Mouse (Mus musculus): ENCODE measurements around the gene Gfod1. TPM values are rescaled to one million over a fixed set of nuclear protein-coding genes. Genes with fewer than 3 reads are reported as not detected.

Gfod1 gene
- 10 to 100 TPM; 28.8 to 34.0 TPM for total RNA-seq (2021)

DNA sequence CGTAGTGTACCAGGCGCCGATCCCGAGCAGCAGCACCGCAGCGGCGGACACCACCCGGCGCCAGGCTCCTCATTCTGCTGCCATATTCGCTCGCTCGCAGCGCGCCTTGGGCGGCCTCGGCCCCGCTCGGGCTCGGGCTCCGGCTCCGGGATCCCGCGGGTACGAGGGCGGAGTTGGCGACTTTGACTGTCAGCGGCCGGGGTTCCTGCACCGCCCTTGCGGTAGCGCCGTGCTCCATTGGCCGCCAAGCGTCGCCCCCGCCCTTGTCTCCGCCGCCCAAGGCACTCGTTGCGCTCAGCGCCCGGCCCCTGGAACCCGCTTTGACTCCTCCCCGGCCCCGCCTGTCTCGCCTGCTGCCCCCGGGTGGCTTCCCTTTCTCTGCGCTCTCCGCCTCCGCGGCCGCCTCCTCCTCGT is at the start of gene Gfod1:
Gene Gfod1 (minus strand): TSS at position 155 of the 414 bp plus-strand sequence.
- peak; percentile 97 to 98 for DNase-seq
- intact Hi-C loops (cut with DNase I), result loop anchor here (5.0 kb wide), 1 partner anchor 63 kb away; the partner anchor contains the start of gene Sirt5

DNA sequence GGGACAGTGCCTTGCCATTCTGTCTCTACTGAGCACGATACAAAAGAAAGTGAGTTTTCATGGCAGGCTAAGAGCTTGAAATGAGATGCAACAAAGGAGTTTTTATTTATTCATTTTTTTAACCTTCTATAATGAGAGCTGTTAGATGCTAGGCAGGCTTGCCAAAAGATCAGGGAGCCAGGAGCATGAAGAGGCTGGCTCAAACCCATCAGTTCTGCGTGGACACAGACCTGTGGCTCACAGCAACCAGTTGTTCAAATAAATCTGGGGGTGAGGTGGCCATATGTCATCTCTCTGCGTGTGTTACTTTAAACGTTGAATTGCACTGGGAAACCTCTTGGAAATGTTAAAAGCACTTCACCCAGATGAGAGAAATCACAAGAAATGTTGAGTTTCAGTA is 49.4 kb upstream of the Gfod1 start:
- intact Hi-C loops (cut with DNase I), result loop anchor here (5.0 kb wide), 1 partner anchor 41 kb away; no protein-coding TSS in a partner anchor
- no peak for DNase-seq

DNA sequence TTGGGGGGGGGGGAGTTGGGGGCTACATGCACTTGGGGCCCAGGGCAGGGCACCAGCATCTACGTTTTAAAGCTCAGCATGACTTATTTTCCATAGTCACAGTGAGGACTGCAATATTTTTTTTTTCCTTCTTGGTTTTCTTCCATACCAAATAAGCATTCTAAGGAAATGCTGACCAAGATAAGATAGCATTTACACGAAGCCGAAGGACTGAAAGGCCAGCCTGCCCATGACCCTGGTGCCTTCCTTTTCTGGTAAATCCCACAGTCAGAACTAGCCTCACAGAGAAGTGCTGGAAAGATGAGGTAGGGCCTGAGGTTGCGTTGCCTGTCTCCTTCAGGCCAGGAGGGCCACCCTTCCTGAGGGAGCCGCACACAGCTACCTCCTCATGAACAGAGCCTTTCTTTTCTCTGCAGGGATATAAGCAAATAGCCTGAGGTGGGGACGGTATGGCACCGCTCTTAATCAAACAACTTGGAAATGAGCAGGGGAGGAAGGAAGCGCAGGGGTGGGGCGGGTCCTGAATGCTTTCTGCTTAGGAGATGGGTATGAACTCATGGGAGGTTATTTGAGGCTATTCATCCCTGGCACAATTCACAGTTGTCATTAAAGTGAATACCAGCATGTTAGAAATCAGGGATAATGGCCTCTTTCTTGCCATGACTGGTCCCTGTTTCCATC is 46.7 kb upstream of the Gfod1 start:
- no peak for DNase-seq
- intact Hi-C loops (cut with DNase I), result loop anchor here (5.0 kb wide), 1 partner anchor 38 kb away; no protein-coding TSS in a partner anchor

DNA sequence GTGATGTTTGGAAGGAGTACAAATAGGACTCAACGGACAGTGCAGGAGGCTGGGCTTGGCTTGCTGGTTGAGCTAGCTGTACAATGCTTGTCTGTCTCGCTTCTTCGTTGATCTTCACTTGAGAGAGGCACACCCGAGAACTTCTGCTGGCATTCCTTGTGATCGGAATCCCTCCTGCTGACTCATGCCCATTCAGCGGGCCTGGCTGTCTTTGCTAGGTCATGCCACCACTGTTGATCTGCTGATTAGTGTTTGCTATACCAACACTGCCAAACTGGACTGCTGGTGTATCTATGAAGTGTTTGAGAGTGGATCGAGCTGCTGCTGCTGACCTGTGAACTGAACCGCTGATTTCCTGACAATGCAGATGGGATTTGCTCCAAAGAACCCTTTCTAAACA is 45.4 kb upstream of the Gfod1 start:
- intact Hi-C loops (cut with DNase I), result no loop called here
- no peak for DNase-seq

DNA sequence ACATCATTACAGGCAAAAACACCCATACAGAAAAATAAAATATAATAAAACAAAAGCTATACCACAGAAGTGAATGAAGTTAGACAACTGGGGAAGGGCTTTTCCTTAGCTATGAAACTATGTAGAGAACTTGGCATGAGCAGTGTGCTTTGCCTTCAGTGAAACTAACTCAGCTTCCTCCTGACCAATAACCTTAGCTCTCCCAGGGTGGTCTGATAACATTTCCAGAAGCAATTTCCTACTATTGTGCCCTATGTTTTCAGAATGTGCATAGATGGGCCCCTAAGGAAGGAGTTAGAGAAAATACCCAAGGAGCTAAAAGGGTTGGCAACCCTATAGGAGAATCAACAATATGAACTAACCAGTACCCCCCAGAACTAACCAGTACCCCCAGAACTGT is 42.9 kb upstream of the Gfod1 start:
- intact Hi-C loops (cut with DNase I), result no loop called here
- no peak for DNase-seq

DNA sequence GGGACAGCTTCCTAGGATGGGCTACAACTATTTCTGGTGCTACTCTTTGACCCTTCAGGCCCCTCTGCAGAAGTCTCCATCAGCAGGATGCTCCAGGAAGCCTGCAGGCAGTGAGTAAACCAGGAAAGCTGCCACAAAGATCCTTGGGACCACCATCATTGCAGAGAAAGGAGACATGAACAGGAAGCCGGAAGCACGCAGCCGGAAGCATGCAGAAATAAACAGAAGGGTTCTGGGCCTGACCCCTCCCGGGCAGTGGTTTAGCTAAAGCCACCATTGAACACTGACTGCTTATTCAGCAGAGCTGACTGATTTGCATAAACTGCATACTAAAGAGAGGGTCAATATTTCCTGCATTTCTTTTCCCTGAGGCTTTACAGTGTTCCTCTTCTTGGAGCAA is 34.7 kb upstream of the Gfod1 start:
- intact Hi-C loops (cut with DNase I), result no loop called here
- no peak for DNase-seq

DNA sequence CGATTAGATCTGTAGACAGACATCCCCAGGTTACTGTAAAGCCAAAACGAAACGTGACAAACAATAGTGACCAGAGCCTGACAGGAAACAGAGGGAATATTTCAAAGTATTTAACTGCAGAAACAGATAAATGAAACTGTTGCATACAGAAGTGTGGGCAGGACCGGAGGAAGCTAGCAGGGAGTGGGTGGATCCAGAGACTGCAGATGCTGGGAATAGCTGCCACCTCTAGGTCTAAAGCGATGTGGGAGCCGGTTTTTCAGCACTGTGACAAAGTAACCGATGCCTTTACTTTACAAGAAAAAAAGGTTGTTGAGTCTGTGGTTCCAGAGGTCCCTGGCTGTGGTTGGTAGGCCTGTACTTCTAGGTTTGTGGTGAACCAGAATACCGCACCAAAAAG is 34.0 kb upstream of the Gfod1 start:
- DNase-seq, result no peak
- intact Hi-C loops (cut with DNase I), result no loop called here

DNA sequence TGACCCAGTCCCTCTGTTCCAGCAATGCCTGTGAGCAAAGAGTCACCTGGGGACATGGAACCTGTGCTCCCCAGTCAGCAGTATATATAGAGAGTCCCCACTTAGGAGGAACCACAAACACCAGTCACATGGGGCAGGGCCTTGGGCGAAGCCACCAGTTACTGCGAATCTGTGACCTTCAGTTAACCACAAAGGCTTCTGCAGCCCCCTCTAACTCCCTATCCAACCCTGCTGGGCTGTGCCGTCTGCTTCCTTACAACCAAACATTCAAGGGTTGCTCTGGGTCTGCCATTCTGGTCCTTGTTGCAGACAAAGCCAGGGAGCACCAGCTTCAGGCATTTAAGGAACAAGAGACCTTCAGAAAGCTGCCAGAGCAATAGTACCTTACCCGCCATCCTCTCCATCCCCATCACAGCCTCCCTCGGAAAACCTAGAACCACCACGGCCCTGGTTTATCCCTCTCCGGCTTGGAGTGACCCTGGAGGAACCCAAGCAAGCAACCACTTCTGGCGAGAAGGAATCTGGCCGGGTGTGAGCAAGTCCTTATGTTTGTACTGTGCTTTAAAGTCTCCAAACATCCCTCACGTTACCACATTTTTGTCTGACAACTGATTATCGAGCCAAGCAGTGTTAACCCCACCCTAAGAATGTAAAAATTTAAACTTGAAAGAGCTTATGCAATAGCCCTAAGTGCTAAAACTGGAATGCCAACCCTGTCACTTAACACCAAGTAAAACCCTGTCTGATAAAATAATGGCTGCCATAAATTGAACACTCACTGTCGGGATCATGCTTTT is 32.7 kb upstream of the Gfod1 start:
- intact Hi-C loops (cut with DNase I), result no loop called here
- DNase-seq, result no peak

DNA sequence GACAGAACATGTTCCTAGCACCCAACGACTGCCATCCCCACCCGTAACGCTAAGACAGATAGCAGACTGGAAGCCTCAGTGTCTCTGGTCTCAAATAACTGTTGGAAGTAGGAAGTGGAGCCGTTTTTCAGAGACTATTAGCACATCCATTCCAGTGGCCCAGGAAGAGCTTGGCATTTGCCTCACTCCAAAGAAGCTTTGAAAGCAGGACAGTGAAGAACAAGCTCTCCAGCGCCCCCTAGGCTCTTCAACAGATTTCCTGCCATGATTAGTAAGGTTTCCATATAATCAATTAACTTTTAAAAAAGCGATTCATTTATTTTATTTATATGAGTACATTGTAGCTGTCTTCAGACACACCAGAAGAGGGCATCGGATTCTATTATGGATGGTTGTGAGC is 28.6 kb upstream of the Gfod1 start:
- peak in 1 of 2 experiments; percentile 26 for DNase-seq
- intact Hi-C loops (cut with DNase I), result no loop called here

DNA sequence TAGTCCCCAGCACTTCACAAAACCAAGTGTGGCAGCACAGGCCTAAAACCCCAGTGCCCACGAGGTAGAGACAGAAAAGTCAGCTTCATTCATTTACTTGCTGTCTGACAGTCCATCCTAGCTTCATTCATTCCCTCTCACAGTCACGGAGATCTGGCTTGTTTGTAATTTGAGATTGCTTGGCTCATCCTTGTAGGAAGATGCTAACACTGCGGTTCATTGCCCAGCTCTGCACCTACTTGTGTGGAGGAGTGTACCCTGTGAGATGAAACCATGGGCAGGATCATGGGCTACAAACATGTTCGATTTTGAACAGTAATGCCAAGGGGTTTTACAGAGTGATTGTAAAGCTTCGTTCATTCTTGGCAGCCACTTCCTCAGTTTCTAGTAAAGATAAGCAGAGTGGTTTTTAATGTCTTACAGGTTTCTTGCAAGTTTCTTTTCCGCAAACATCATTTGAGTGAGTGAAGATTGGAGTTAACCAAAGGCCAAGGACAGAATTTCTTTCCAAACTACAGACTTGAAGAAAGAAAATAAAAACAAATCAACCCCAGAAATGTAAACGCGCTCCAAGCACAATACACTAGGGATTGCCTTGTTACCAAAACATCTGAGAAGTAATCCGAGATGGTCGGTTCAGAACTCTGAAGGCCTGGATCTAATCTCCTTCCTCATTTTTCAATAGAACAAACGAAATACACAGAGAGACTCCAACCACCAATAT is 27.9 kb upstream of the Gfod1 start:
- intact Hi-C loops (cut with DNase I), result no loop called here
- DNase-seq, result no peak

DNA sequence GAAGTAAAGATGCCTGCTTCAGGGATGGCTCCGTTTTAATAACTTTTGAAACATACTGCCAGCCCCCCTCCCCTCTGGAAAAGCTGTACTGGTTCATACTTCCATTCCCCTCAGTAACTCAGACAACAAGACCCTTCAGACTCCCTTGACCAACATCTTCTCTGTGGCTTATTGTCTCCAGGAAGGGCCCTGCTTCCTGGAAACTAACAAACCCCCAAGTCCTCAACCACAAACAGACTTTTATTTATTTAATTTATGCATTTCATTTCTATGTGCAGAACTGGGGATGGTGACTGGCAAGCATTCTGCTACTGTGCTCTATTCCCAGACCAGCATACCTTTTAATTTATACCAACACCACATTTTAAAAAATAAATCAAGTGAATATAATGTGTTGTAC is 21.5 kb upstream of the Gfod1 start:
- intact Hi-C loops (cut with DNase I), result no loop called here
- no peak for DNase-seq

DNA sequence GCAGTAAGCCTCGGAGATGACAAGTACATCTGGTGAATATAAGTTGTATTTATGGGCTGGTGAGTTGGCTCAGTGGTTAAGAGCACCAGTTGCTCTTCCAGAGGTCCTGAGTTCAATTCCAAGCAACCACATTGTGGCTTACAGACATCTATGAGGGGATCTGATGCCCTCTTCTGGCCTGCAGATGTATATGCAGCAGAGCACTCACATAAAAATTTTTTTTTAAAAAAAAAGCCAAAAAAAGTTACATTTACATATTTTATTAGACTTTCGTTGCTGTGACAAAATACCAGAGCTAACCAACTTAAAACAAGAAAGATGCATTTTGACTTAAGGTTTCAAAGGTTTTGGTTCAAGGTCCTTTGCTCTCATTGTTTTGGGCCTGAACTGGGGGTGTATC is 17.5 kb upstream of the Gfod1 start:
- DNase-seq, result no peak
- intact Hi-C loops (cut with DNase I), result loop anchor here (5.0 kb wide), 1 partner anchor 139 kb away; no protein-coding TSS in a partner anchor

DNA sequence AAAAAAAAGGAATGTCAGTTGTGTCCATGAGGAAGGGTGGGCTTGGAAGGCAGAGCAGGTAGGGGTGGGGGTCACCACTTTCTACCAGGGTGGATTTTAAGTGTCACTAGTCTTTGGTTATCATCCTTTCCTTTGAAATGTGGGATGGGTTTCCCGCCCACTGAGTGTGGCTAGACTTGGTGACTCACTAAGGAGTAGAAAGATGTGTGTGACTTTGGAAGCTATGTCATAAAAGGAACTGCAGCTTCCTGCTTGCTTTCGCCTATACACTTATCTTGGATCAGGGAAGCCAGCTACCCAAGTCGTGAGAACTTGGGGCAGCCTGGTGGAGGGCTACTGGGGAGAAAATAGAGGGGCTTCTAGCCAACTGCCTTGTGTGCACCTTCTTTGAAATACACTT is 15.4 kb upstream of the Gfod1 start:
- no peak for DNase-seq
- intact Hi-C loops (cut with DNase I), result no loop called here

DNA sequence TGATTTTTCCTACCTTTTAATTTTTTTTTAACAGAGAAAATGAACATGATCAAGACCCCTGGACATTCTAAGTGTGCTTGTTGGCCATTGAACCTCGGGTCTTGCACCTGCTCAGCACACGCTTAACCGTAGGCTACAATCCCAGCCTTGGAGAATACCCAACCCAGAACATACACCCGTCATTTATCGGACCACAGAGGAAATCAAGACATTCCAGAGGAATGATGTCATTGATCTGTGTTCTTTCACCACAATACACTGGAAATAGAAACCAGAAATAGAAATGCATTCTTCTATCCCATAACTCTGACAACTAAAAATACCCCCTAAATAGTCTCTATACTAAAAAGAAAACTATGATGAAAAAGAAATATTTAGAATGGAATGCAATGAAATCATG is 13.4 kb upstream of the Gfod1 start:
- no peak for DNase-seq
- intact Hi-C loops (cut with DNase I), result no loop called here

DNA sequence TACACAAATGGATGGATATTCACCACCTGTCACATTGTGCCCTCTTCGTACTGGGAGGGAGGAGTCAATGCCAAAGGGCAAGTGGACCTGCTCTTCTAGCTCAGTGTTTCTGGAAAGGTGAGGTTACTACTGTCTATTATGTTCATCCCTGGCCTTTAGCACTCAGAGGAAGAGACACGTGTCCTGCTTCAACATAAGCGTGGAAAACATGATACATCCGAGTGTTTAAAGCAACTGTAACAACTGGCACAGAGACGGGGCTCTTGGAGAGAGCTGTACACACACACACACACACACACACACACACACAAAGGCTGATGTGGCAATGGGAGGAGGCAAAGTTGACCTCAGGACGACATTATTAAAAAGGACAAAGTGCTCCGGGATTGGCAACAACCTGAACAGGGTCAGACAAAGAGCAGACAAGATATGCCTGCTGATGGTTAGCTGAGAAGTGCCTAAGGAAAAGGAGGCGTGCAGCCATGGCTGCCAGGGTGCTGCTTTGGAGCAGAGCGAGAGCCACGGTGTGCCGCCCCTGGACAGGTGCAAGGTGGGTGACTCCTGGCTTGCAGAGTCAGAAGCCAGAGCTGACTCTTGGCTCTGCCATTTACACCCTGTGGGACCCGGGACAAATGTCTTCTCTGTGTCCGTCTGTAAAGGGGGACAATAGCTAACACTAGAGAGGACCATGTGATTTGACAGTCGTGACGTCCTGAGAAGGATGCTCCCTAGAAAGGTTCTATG is 1.4 kb upstream of the Gfod1 start:
- intact Hi-C loops (cut with DNase I), result no loop called here
- DNase-seq, result no peak

DNA sequence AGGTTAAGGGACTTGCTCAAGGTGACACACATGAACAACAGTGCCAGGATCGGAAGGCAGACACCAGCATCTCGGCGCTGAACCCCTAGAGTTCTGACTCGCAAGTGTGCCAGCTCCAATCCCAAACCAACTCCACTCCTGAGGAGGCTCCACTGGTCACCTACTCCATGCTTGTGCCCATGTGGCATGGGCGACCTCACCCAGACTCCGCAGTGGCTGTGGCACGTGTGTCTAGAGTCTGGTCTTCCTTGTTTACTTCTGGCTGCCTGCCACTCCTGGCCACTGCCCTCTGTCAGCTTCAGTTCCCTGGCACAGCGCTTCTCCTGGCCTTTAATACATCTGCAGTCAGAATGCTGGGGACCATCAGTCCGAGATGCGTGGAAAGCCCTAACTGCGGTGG is 728 bp upstream of the Gfod1 start:
- intact Hi-C loops (cut with DNase I), result loop anchor here (5.0 kb wide), 1 partner anchor 63 kb away; the partner anchor contains the start of gene Sirt5
- DNase-seq, result peak; percentile 73 to 78

DNA sequence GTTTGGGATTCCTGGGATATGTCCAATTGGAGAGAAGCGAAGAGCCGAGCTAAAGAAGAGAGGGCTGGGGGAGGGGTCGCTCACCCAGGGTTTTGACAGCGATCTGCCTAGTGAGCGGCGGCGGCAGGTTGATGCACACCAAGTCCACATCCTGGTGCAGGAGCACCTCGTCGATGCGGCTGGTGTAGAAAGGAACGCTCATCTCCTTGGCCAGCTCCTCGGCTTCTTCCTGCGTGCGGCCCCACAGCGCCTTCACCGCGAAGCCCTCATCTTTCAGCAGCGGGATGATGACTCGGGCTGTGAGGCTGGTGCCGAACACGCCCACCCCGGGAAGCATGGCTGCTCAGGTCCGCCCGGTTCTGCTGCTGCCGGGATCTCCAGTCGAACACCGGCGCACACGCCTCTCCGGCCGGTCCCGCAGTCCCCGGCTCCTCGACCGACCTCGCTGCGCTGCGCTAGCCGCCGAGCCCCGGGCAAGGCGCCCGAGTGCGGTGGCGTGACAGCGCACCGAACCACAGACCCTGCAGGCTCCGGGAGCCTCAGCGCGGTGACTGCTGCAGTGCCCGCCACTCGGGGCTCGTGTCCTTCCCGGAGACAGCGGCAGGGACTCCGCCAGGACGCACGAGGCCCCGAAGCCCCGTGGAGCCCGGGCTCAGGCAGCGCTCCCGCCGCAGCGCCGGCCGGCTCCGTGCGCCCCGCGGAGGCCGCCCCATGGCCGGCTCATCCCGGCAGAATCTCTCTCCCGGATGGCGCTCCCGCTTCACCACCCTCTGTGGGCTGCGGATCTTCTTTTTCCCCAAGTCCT is 609 bp downstream of the Gfod1 start:
- peak; percentile 52 to 62 for DNase-seq
- intact Hi-C loops (cut with DNase I), result loop anchor here (2.0 to 5.0 kb wide), 4 partner anchors 37 to 103 kb away; partner anchors contain the start of gene Sirt5

DNA sequence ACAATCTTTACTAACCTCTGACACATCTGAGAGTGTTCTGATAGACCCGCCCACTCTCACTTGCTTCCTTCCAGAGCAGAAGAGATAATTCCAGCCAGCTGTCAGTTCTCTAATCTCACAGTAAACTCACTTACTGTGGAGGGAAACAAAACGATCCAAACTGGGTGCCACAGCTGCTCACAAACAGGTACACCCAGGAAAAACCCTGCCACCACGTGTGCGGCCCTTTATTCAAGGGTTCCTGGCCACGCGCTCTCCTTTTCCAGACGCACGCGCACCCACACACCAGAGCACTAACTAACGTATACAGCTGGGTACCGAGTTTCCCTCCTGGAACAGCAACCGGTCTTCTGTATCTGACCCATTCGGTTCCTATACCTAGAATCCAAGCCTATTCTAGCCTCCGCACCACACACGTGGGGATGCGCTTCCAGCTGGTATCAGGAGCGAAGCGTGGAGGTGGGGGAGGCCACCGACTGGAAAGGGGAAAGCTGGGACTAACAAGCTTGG is 1.3 kb downstream of the Gfod1 start:
- intact Hi-C loops (cut with DNase I), result loop anchor here (2.0 to 5.0 kb wide), 4 partner anchors 36 to 102 kb away; partner anchors contain the start of gene Sirt5
- DNase-seq, result peak in 1 of 2 experiments; percentile 34

DNA sequence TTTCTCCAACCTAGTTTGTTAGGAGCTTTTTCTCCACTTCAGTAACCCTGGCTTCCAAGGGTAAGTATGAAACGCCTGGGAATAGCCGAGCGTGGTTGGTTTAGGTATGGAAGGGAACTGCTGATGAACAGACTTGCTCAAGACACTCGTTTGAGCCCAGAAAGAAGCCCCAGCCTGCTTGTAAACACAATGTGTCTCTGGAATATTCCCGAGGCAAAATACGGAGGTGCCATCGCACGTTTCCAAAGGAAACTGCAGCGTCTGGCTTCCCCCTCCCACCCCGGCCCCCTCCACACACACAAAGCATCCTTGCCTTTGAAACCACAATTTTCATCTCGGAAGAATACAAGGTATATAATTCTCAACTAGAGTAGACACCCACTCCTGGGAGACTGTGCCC is 1.7 kb downstream of the Gfod1 start:
- intact Hi-C loops (cut with DNase I), result loop anchor here (2.0 to 5.0 kb wide), 4 partner anchors 35 to 101 kb away; partner anchors contain the start of gene Sirt5

More for the DNA sequence above, 1.7 kb downstream of the Gfod1 start:
- DNase-seq, result no peak
